Mouse (Mus musculus): ENCODE measurements around the gene Surf6.
"Not testable (repeated sequence)": the region's sequence is repeated elsewhere in the genome, so short reads cannot be mapped to it uniquely, and the experiment has no call there.

The Surf6 gene

DNA sequence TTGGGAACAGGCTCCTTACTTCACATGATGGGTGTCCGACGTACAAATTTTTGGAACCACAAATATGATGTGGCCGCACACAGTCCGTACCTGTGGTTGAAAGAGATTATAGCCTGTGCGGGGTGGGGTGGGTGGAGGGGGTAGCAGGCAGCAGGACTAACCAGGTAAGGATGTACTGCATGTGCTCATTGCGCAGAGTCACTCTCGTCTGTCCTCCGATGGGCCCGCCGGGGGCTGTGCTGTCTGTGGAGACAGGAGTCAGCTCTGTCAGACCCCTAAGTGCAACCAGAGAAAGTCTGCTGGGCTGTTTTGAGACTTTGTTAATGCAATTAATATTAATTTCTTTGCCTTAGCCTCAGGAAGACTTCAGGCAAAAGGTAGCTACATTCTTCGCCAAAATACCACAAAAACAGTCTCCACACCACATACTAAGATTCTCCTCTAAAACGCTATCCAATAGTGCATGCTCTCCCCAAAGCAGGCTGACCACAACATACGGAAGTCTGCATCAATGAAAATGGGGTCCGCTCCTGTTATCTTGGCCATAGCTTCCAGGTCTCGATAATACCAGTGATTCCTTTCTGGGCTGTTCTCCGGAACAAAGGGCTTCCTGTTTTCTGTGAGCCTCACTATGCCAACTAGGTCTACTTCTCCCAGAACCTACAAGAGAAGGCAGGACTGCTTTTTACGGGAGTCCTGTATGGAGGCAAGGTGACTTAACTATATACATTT is 10.9 kb upstream of the Surf6 start:
- no peak for DNase-seq (ENCODE audit: low spot score)

DNA sequence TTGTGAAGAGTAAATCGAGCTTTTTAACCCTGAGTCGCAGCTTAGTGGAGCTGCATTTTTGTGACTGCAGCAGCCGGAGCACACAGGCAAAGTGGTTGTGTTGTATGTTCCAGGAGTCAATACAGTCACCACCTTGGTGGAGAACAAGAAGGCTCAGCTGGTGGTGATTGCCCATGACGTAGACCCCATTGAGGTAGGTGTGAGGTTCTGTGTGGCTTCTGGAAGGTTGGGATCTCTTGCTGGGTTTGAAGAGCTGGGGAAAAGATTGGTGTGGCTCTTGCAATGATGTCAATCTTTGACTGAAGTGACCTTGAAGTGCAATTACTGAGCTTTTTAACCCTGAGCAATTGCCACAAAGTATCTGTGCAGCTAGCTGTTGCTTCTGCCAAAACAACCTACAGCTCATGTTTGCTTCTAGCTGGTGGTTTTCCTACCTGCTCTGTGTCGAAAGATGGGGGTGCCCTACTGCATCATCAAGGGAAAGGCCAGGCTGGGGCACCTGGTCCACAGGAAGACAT is 9.6 kb upstream of the Surf6 start:
- no peak for DNase-seq (ENCODE audit: low spot score)

DNA sequence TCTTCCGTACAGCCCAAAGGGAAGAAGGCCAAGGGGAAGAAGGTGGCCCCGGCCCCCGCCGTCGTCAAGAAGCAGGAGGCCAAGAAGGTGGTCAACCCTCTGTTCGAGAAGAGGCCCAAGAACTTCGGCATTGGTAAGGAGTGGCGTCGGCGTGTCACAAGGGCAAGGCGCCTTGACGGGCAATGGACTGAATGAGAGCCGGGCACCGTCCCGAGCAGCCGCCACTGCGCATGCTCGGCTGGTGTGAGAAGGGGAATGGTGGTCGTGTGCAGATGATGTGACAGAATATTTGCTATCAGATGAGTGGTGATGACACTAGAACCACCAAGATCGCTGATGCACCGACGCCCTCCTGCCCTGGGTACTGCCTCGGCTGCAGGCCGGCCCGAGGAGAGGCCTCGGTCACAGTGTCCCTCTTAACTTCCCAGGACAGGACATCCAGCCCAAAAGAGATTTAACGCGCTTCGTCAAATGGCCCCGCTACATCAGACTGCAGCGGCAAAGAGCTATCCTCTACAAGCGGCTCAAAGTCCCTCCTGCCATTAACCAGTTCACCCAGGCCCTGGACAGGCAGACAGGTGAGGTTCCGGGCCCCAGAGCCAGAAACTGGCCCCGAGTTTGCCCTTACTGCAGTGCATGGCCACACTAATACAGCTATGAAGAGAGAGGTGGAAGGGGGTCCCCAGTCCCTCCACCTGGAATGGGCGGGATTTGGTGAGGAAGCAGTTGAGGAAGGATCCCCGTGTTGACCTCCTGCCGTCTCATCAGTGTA is 8.5 kb upstream of the Surf6 start:
- DNase-seq (ENCODE audit: low spot score), result peak; percentile 80

DNA sequence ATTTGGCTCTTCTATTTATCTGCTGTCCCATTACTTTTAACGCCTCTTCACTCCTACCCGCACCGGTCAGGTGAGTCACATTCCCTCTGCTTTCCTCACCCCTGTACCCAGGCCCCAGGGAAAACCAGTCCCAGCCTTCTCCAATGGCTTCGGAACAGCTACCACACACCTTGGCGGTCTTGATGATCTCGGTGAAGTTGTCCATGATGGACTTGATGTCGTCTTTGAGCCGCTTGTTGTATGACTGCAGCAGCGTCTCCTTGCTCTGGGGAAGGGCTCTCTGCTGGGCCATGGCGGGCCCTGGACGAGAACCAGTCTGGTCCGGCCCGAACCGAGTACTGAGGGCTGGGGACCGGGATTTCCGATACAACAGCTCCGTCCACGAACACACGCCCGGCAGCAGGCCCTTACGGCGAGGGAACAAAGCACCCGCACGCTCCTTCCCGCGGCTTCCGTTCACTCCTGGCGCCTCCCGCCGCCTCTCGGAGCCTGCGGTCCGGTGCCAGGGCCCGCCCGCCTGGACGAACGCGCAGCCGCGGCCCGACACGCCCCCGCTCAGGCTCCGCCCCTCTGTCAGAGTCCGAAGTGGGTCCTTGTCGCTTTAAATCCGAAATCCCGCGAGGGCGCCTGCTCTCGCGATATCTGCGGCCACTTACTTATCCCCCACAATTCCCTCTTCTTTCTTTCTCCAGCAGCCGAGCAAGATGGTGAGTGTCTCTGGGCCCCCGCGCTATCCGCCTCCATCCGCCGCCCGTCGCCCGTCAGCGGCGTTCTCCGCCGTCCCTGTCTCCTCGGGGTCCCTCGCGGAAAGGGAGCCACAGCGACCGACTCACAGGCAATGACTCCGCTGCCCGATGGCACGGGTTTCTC is 7.7 kb upstream of the Surf6 start, which contains the start of the genes Med22 and Rpl7a:
Gene Med22, minus strand, starts transcription at position 554 of the 870 bp plus-strand sequence.
Gene Rpl7a, plus strand, starts transcription at position 641 of the 870 bp plus-strand sequence.
- DNase-seq (ENCODE audit: low spot score), result peak; percentile 97

DNA sequence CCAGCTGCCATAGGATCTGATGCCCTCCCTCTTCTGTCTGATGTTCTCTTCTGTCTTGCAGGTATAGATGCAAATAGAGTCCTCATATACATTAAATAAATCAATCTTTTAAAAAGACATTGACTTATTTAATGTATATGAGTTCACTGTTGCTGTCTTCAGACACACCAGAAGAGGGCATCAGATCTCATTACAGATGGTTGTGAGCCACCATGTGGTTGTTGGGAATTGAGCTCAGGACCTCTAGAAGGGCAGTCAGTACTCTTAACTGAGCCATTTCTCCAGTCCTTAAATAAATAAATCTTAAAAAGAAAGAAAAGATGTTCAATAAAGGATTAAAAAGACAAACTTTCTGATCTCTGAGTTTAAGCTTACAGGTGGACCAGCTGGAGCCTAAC is 6.7 kb upstream of the Surf6 start:
- no peak for DNase-seq (ENCODE audit: low spot score)

DNA sequence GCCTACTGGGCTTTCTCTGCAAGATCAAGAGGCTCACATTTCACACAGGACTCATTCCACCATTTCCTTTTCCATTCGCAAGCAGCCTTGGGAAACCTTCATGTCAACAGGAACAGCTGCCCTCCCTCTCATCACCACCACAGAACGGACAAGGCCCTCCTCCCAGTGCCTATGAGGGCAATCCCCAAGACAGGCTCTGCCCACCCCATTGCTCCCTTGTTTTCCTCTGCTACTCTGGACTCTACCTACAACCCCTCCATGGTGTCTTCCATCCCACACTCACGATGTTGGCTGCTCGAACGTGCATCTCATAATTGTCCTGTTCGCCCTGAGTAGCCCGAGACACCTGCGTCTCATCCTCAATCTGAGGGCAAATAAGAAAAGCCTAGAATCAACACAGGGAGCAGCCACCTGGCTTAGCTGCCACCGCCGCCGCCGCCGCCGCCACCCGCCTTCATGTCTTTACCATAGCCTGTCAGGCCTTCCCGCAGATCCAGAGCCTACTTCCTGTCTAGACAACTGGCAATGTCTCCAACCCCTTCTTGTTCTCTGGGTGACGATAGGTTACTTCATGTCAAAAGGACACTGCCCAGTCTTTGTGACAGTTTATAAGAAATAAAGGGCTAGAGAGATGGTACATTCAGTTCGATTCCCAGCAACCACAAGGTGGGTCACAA is 6.2 kb upstream of the Surf6 start:
- DNase-seq (ENCODE audit: low spot score), result no peak

DNA sequence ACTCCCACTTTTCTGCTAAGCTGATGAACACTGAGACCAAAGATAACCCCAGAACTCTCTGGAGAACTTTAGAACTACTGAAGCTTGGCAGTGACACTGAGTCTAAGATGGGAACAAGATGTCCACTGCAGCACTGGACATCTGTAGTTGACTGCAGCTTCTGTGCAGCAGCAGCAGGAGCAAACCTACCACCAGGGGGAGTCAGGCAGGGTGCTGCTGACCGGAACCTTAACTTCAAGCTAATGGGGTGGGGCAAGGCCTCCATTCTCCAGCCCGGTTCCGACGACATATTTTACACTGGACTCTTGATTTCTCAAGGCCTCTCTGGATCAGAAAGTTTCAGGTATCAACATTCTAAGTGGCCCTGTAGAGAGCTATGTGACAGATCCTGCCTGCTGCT is 4.4 kb upstream of the Surf6 start:
- DNase-seq (ENCODE audit: low spot score), result peak; percentile 66

DNA sequence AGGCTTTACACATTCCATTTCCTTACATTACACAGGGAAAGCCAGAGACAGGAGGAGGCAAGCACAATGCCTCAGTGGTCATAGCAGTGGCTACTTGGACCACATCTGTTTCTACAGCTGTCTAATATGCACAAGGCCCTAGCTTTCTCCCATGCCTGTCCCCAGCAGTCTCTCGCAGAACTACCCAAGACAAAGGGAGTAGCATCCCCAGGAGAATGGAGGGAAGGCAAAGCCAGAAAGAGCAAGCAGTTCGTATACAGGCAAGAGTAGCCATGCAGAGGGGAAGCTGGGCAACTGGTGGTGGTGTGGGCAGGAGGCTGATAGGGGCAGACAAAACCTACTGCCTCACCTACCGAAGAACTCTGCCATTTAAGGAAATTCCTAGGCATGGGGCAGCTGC is 3.8 kb upstream of the Surf6 start:
- no peak for DNase-seq (ENCODE audit: low spot score)

DNA sequence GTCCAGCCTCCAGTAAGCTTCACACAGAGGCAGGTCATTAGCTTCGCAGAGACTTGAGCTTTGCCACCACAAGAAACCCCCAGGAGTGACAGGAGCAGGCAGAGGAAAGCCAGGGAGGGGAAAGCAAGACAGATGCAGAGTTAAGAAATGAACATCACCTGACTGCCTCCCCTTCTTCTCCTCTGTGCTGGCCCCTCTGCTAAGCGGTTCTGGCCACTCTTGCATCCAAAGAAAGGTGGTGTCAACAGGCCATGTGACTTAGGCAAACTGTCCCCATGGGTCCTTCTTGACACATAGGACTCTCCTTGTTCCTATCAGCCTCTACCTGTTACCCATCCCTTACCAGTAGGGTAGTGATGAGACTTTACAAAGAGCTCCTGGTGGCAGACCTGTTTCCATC is 3.3 kb upstream of the Surf6 start:
- DNase-seq (ENCODE audit: low spot score), result no peak

DNA sequence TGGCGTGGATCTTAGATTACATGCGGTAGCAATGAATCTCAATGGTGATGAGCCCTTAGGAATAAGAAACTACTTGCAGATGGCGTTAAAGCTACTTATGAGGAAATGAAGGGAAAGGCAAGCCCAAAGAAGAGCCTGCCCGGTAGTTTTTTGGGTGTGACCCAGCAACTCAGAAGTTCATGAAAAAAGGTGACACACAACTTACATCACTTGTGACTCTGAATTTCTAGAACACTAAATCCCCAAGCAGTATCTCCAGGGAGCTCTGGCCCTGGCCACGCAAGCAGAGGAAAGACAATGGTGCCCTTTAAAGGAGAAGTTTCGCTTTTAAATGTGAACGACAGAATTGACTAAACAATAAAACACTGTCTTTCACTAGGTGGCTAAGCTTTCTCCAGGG is 632 bp upstream of the Surf6 start:
- DNase-seq (ENCODE audit: low spot score), result no peak

DNA sequence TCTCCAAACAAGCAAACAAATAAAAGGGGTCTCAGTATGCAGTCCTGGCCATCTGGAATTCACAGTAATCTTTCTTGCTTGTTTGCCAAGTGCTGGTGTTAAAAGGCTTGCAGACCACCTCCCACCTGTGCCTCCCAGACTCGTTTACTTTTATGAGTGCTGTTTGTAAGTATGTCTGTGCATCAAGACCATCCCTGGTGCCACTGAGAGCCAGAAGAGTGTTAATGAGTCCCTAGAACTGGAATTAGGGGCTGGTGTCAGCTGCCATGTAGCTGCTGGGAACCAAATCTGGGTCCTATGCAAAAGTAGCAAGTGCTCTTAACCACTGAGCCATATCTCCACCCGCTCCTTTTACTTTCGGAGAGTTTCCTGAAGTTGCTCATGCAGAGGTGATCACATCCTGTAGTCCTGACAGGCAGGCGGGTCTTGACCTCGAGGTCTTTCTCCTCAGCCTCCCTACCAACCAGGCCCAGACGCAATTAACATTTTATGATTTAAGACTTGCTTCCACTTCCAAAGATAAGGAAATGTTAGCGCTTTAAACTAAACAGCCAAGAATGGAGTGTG is 762 bp downstream of the Surf6 start:
- DNase-seq (ENCODE audit: low spot score), result no peak

DNA sequence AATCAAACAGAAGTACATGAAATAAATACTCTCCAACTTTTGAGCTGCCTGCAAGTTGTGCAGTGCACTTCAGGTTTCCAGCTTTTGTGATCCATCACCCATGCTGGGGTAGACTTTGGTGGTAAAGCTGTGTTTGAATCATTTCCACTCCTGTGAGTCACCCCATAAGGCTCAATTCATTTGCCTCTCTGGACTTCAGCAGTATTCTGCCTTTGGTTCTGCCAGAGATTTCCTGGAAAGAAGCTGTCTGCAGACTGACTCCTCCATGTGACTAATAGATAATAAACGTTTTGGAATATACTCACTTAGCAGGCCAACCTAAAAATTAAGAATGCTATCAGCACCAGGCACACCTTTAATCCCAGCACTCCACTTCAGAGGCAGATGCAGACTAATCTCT is 1.9 kb downstream of the Surf6 start:
- no peak for DNase-seq (ENCODE audit: low spot score)

DNA sequence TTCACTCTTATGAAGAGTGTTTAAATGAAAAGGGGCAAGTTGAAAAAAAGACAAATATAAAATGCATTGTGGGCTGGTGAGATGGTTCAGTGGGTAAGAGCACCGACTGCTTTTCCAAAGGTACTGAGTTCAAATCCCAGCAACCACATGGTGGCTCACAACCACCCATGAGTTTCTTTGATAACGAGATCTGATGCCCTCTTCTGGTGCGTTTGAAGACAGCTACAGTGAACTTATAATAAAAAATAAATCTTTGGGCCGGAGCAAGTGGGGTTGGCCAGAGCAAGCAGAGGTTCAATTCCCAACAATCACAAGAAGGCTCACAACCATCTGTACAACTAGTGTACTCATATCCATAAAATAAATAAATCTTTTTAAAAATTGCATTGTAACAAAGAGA is 6.8 kb downstream of the Surf6 start:
- DNase-seq (ENCODE audit: low spot score), result no peak

DNA sequence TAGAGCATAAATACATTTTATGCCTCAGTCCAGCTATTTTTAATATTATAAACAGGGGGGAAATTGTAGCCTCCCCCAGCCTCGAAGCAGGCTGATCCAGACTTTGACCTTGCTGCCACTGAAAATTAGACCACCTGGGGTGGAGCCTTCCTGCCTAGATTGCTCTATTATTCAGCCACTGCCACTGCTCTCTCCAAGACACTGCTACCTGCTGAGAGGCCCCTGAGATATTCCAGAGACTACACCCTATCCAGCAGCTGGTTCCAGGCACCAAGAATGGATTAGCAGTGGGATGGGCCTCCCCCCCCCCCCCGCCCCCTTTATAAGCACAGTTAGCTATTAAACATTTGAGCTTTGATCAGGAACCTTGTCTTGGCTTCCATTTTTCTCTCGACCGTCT is 16.5 kb downstream of the Surf6 start:
- DNase-seq (ENCODE audit: low spot score), result not testable (repeated sequence)

DNA sequence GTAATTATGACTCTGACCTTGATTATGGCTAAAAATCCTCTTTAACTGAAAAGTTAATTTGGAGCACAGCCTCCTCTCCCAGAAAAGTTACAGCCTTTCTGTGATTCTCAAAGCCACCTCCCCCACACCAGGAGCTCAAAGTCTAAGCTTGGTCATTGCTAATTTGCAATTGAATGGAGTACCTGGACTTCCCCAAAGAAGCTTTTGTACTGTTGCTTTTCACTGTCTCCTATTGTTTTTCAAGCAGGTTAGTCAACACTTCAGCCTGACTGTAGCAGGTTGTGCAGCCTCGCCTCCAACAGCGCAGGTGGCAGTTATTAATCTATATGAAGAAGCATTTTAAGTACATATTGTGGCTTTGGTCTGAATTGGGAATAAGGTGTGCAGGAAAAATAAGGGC is 17.1 kb downstream of the Surf6 start:
- DNase-seq (ENCODE audit: low spot score), result not testable (repeated sequence)

DNA sequence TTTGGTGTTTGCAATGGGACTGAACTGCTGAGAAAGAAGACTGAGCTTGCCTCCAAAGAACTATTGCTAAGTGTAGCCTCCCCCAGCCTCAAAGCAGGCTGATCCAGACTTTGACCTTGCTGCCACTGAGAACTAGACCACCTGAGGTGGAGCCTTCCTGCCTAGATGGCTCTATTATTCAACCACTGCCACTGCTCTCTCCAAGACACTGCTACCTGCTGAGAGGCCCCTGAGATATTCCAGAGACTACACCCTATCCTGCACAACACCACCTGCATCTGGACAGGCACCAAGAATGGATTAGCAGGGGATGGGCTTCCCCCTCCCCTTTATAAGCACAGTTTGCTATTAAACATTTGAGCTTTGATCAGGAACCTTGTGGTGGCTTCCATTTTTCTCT is 24.1 kb downstream of the Surf6 start:
- no peak for DNase-seq (ENCODE audit: low spot score)

DNA sequence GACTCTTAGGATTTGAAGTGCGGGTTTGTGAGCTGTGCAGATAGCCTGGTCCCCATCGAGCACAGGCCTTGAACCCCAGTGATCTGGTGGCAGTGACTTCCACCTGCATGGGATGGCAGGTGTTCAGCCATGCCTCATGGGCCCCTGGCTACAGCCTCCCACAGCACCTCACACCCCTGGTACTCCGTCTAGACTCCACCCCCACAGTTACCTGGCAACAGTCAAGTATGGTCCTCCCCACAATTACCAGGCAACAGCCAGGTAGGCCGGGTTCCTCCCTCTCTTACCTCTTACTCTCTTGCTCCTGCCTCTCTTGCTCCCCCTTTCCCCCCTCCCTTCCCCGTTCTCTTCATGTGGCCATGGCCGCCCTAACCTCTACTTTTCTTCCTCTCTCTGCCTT is 32.0 kb downstream of the Surf6 start:
- no peak for DNase-seq (ENCODE audit: low spot score)

DNA sequence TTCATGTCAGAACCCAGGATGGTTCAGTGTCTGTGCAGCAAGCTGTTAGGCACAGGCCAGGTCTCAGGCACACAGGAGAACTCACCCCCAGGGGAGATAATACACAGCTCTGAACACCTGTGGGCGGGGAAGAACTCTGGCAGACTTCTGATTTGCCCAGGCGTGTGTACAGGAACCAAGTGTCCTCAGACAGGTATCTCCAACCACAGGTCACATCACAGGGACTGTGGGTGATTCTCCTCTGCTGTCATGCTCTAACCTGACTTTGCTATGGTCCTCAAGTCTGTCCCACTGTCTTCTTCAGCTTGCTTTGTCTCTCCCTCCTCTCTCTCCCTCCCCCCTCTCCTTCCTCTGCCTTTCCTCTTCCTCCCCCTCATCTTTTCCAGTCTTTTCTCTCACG is 37.8 kb downstream of the Surf6 start, which contains the start of gene Abo:
Gene Abo, minus strand, starts transcription at position 101 of the 400 bp plus-strand sequence.
- no peak for DNase-seq (ENCODE audit: low spot score)

DNA sequence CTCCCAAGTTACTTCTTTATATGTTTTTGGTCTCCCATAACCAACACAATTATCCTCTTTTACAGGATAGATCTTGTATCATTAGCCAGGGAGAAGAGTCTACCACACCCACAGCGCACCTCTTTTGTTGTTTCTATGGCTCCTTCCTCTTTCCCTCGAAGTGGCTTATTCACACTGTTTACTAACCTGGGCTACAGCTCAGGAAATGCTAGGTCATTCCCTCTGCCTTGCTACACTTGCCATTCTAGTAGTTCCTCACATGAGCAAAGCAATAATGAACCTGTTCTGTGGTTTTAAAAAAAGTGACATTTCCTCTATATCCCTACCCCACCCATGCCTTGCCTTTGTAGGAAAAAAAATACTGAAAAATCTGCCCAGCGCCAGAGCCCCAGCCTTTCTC is 39.8 kb downstream of the Surf6 start:
- DNase-seq (ENCODE audit: low spot score), result no peak

DNA sequence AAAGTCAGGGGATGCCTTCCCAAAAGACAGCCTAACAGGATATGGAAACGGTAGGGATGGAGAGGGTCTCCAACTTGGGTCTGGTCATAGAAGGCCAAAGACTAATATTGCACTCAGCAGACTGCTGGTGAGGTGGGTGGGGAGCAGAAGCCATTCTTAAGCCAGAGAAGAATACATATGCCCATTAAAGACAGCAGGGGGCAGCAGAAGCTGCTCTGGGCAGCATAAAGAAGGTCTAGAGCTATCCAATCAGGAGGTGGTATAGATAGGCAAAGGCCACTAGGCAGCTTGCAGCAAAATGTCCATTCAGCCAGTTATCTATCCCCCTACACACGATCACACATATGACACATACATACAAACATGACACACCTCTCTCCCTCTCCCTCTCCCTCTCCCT is 55.0 kb downstream of the Surf6 start:
- DNase-seq (ENCODE audit: low spot score), result peak; percentile 29

All from embryo, embryonic 10 days (tissue).